Mouse (Mus musculus) liver, postnatal 0 days (tissue): ENCODE measurements around the gene Bap1.

ENCODE experiments used
- CTCF ChIP-seq: sonication (generic); IDR thresholded peaks from 2 replicates; pipeline ENCODE4 v1.5.1; 2016; ENCODE audit warnings: antibody characterized with exemption, low read depth
- EP300 ChIP-seq: IDR thresholded peaks from 2 replicates; pipeline ENCODE4 v1.6.1; 2016; ENCODE audit warnings: antibody characterized with exemption, low read depth, mild to moderate bottlenecking

GRCm38 (mm10) chr14:31214684-31215083, 36.6 kb upstream of the Bap1 start:
- no peak for TF ChIP-seq EP300
- no peak for TF ChIP-seq CTCF
